Mouse (Mus musculus) lung, embryonic 15.5 days (tissue): Measurements from ENCODE around the gene Hs6st3. TPM values are rescaled to one million over a fixed set of nuclear protein-coding genes. Genes with fewer than 3 reads are reported as not detected.

Experiments
- ATAC-seq: fragments of 200-750 bp; cut with Nextera tagmentation; 2 replicates; pipeline ENCODE4 v1.8.0; 2017; ENCODE audit warnings: moderate number of reproducible peaks, borderline replicate concordance; ENCODE audit not compliant: low FRiP score, low TSS enrichment; ENCODE audit errors: extremely low read depth
- H3K27ac ChIP-seq: fragments of 300-500 bp; sonication (generic); 2 replicates; pipeline ENCODE4 v1.5.1; 2015; ENCODE audit warnings: moderate library complexity, mild to moderate bottlenecking, inconsistent platforms
- H3K27me3 ChIP-seq: fragments of 300-500 bp; sonication (generic); 2 replicates; pipeline ENCODE4 v1.6.1; 2015; ENCODE audit warnings: inconsistent platforms
- H3K36me3 ChIP-seq: fragments of 300-500 bp; sonication (generic); 2 replicates; pipeline ENCODE4 v1.6.1; 2015; ENCODE audit warnings: inconsistent platforms
- H3K4me1 ChIP-seq: fragments of 300-500 bp; sonication (generic); 2 replicates; pipeline ENCODE4 v1.6.1; 2015; ENCODE audit warnings: inconsistent platforms
- H3K4me2 ChIP-seq: fragments of 300-500 bp; sonication (generic); 2 replicates; pipeline ENCODE4 v1.6.1; 2015; ENCODE audit warnings: inconsistent platforms, mild to moderate bottlenecking, moderate library complexity
- H3K4me3 ChIP-seq: fragments of 300-500 bp; sonication (generic); 2 replicates; pipeline ENCODE4 v1.5.1; 2015; ENCODE audit warnings: mild to moderate bottlenecking, inconsistent platforms
- H3K9ac ChIP-seq: fragments of 300-500 bp; sonication (generic); 2 replicates; pipeline ENCODE4 v1.6.1; 2015; ENCODE audit warnings: inconsistent platforms
- H3K9me3 ChIP-seq: fragments of 300-500 bp; sonication (generic); 2 replicates; pipeline ENCODE4 v1.6.1; 2016; ENCODE audit warnings: inconsistent platforms
- WGBS: fragments of 180-500 bp; shearing (Covaris S2); methylation state at CpG from one replicate; pipeline ENCODE4 v1.1.7; 2015; 5-methylcytosine and 5-hydroxymethylcytosine counted together
- polyA plus RNA-seq: library from polyadenylated mRNA; unstranded; fragments of >200 nt; fragmentation: Nextera tagmentation; extraction: Ambion mirVana; gene quantifications from 2 replicates; pipeline ENCODE4 v1.2.1, GENCODE M21; 2015

The Hs6st3 gene
- polyA plus RNA-seq, 1 experiment from 2014 or later, result 1.8 TPM

GRCm38 (mm10) chr14:119772040-119772439 is 633.9 kb downstream of the Hs6st3 start:
- Histone ChIP-seq H3K4me3 (no peak overlapping the region), H3K36me3 (no peaks in the 10 kb centered on the region), H3K27me3 (no peaks in the 10 kb centered on the region), H3K27ac (no peak overlapping the region), H3K9me3 (no peaks in the 10 kb centered on the region), H3K4me2 (no peak overlapping the region), H3K9ac (no peak overlapping the region), H3K4me1 (no peaks in the 10 kb centered on the region)
- 63% methylated on average over 4 of the region's 4 CpGs for WGBS
- ATAC-seq, result no peak

GRCm38 (mm10) chr14:119776261-119776660 is 638.1 kb downstream of the Hs6st3 start:
- H3K9ac ChIP-seq, result no peak overlapping the region
- no peak overlapping the region for H3K4me2 ChIP-seq
- no peak for ATAC-seq
- no peaks in the 10 kb centered on the region for H3K36me3 ChIP-seq
- no peak overlapping the region for H3K4me3 ChIP-seq
- no peak overlapping the region for H3K27ac ChIP-seq
- no peaks in the 10 kb centered on the region for H3K4me1 ChIP-seq
- H3K9me3 ChIP-seq, result no peaks in the 10 kb centered on the region
- 69% methylated on average over 3 of the region's 3 CpGs for WGBS
- no peaks in the 10 kb centered on the region for H3K27me3 ChIP-seq

GRCm38 (mm10) chr14:119779982-119780588 is 641.9 kb downstream of the Hs6st3 start:
- Histone ChIP-seq H3K36me3 (no peaks in the 10 kb centered on the region), H3K9me3 (no peaks in the 10 kb centered on the region), H3K27me3 (no peaks in the 10 kb centered on the region), H3K4me3 (no peak overlapping the region), H3K4me1 (no peaks in the 10 kb centered on the region), H3K4me2 (no peak overlapping the region), H3K9ac (no peak overlapping the region), H3K27ac (no peak overlapping the region)
- 61% methylated on average over 12 of the region's 12 CpGs for WGBS
- no peak for ATAC-seq

GRCm38 (mm10) chr14:119781111-119781510 is 643.0 kb downstream of the Hs6st3 start:
- Histone ChIP-seq H3K9ac (no peak overlapping the region), H3K27me3 (no peaks in the 10 kb centered on the region), H3K9me3 (no peaks in the 10 kb centered on the region), H3K4me1 (no peaks in the 10 kb centered on the region), H3K4me3 (no peak overlapping the region), H3K36me3 (no peaks in the 10 kb centered on the region), H3K27ac (no peak overlapping the region), H3K4me2 (no peak overlapping the region)
- WGBS, result 85% methylated on average over 1 of the region's 1 CpGs
- ATAC-seq, result no peak

GRCm38 (mm10) chr14:119789457-119789856 is 651.3 kb downstream of the Hs6st3 start:
- WGBS, result 93% methylated on average over 8 of the region's 8 CpGs
- Histone ChIP-seq H3K36me3 (no peaks in the 10 kb centered on the region), H3K9me3 (no peaks in the 10 kb centered on the region), H3K27me3 (no peaks in the 10 kb centered on the region), H3K4me2 (no peak overlapping the region), H3K27ac (no peak overlapping the region), H3K4me1 (no peaks in the 10 kb centered on the region), H3K4me3 (no peak overlapping the region), H3K9ac (no peak overlapping the region)
- ATAC-seq, result no peak

GRCm38 (mm10) chr14:119797172-119797850 is 659.2 kb downstream of the Hs6st3 start:
- no peaks in the 10 kb centered on the region for H3K27me3 ChIP-seq
- no peak overlapping the region for H3K4me2 ChIP-seq
- H3K9me3 ChIP-seq, result no peaks in the 10 kb centered on the region
- H3K9ac ChIP-seq, result no peak overlapping the region
- H3K4me1 ChIP-seq, result peaks cover 2% of the 10 kb centered on the region; the same call in 1 of the 2 replicates
- H3K27ac ChIP-seq, result no peak overlapping the region
- no peaks in the 10 kb centered on the region for H3K36me3 ChIP-seq
- WGBS, result 26% methylated on average over 9 of the region's 9 CpGs
- no peak for ATAC-seq
- H3K4me3 ChIP-seq, result no peak overlapping the region

- no peaks in the 10 kb centered on the region for H3K9me3 ChIP-seq
- no peak overlapping the region for H3K9ac ChIP-seq
- H3K27me3 ChIP-seq, result no peaks in the 10 kb centered on the region
- 80% methylated on average over 11 of the region's 11 CpGs for WGBS
- H3K4me2 ChIP-seq, result no peak overlapping the region
- no peak for ATAC-seq
- H3K27ac ChIP-seq, result no peak overlapping the region
- no peak overlapping the region for H3K4me3 ChIP-seq
- H3K4me1 ChIP-seq, result peaks cover 2% of the 10 kb centered on the region; the same call in 1 of the 2 replicates
- no peaks in the 10 kb centered on the region for H3K36me3 ChIP-seq
Measured at GRCm38 (mm10) chr14:119798561-119798960, 660.4 kb downstream of the Hs6st3 start.

- no peaks in the 10 kb centered on the region for H3K36me3 ChIP-seq
- ATAC-seq, result no peak
- no peak overlapping the region for H3K27ac ChIP-seq
- WGBS, result 73% methylated on average over 11 of the region's 11 CpGs
- H3K27me3 ChIP-seq, result no peaks in the 10 kb centered on the region
- peaks cover 2% of the 10 kb centered on the region; the same call in 1 of the 2 replicates for H3K4me1 ChIP-seq
- no peaks in the 10 kb centered on the region for H3K9me3 ChIP-seq
- H3K9ac ChIP-seq, result no peak overlapping the region
- no peak overlapping the region for H3K4me3 ChIP-seq
- H3K4me2 ChIP-seq, result no peak overlapping the region
Measured at GRCm38 (mm10) chr14:119800856-119801255, 662.7 kb downstream of the Hs6st3 start.

GRCm38 (mm10) chr14:119813898-119814297 is 675.8 kb downstream of the Hs6st3 start:
- H3K27ac ChIP-seq, result no peak overlapping the region
- no peaks in the 10 kb centered on the region for H3K36me3 ChIP-seq
- H3K27me3 ChIP-seq, result no peaks in the 10 kb centered on the region
- H3K4me3 ChIP-seq, result no peak overlapping the region
- ATAC-seq, result no peak
- no peaks in the 10 kb centered on the region for H3K4me1 ChIP-seq
- no peak overlapping the region for H3K9ac ChIP-seq
- H3K4me2 ChIP-seq, result no peak overlapping the region
- WGBS, result 91% methylated on average over 4 of the region's 4 CpGs
- no peaks in the 10 kb centered on the region for H3K9me3 ChIP-seq

GRCm38 (mm10) chr14:119815616-119816015 is 677.5 kb downstream of the Hs6st3 start:
- Histone ChIP-seq H3K4me1 (no peaks in the 10 kb centered on the region), H3K9me3 (no peaks in the 10 kb centered on the region), H3K4me2 (no peak overlapping the region), H3K4me3 (no peak overlapping the region), H3K9ac (no peak overlapping the region), H3K27me3 (no peaks in the 10 kb centered on the region), H3K27ac (no peak overlapping the region), H3K36me3 (no peaks in the 10 kb centered on the region)
- no peak for ATAC-seq
- WGBS, result 66% methylated on average over 5 of the region's 5 CpGs

- Histone ChIP-seq H3K27ac (no peak overlapping the region), H3K9me3 (no peaks in the 10 kb centered on the region), H3K9ac (no peak overlapping the region), H3K4me3 (no peak overlapping the region), H3K27me3 (no peaks in the 10 kb centered on the region), H3K4me1 (no peaks in the 10 kb centered on the region), H3K4me2 (no peak overlapping the region), H3K36me3 (no peaks in the 10 kb centered on the region)
- 47% methylated on average over 6 of the region's 6 CpGs for WGBS
- no peak for ATAC-seq
Measured at GRCm38 (mm10) chr14:119820562-119820961, 682.4 kb downstream of the Hs6st3 start.

GRCm38 (mm10) chr14:119831165-119832011 is 693.2 kb downstream of the Hs6st3 start:
- no peak overlapping the region for H3K27ac ChIP-seq
- peak; percentile 66 for ATAC-seq
- no peak overlapping the region for H3K4me2 ChIP-seq
- peaks cover 16% of the 10 kb centered on the region for H3K4me1 ChIP-seq
- H3K4me3 ChIP-seq, result no peak overlapping the region
- H3K36me3 ChIP-seq, result no peaks in the 10 kb centered on the region
- no peak overlapping the region for H3K9ac ChIP-seq
- 34% methylated on average over 19 of the region's 19 CpGs for WGBS
- H3K27me3 ChIP-seq, result no peaks in the 10 kb centered on the region
- no peaks in the 10 kb centered on the region for H3K9me3 ChIP-seq
